Mouse (Mus musculus): Measurements from ENCODE around the gene Gypa. TPM values are rescaled to one million over a fixed set of nuclear protein-coding genes. Genes with fewer than 3 reads are reported as not detected.

Gypa gene
- under 1 TPM in 1 of 2 experiments, not detected in 1; 0.30 TPM for total RNA-seq (2023)

GRCm38 (mm10) chr8:80493523-80494345, at the start of gene Gypa:
TSS of gene Gypa (plus strand) at chr8:80493781.

Other genes starting within 250 kb of the Gypa start
- not detected for gene Frem3, start 117.3 kb downstream of the Gypa start, total RNA-seq (2023)
- 100 to 1,000 TPM; 147 to 207 TPM for gene Smarca5, start 245.7 kb downstream of the Gypa start, total RNA-seq (2023)